ENCODE assay signal across 8 mouse cellular contexts in the genomic region with DNA sequence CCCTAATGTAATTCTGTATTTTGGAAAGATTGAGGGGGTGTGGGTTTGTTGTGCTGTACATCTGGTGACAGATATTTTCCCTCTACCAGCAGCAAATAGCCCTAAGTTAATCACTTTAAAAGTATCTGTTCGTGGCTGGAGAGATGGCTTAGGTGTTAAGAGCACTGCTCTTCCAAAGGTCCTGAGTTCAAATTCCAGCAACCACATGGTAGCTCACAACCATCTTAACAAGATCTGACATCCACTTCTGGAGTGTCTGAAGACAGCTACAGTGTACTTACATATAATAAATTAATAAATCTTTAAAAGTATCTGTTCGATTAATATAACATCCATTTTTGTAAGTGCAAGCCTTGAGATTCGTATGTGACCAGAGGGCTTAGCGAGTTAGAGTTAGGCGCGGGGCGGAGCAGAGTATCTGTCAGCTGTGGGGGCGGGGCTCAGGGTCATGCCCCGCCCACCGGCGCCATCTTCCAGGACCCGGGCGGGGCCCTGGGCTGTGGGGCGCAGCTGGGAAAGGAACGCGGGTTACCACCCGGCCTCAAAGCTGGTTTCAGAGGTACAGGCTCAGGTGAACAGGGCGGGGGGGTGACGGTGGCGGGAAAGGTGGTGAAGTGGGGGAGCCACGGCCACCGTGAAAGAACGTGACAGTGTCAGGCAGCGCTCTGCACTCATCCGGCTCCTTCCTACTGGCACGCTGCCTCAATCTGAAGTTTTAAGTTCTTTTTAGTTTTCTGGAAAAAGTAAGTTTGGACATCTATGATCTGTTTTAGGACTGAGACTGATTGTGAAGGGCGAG. TPM values are rescaled to one million over a fixed set of nuclear protein-coding genes. Genes with fewer than 3 reads are reported as not detected.
DNase-seq lines count a peak whose midpoint lies in the region; ATAC-seq and TF ChIP-seq lines count a peak whose summit lies in the region.

A gene (plus strand): TSS at position 440 of the 799 bp plus-strand sequence.

- CTCF ChIA-PET in Patski (lab: Charles Lee) = interaction anchor here (1.1 to 9.9 kb wide), 4 partner anchors 16 to 40 kb away, joined by 3 to 92 read pairs (median 4); no protein-coding TSS in a partner anchor

- H3K36me3 ChIP-seq in hindbrain, embryonic 14.5 days (replicated peaks; ENCODE audit: control insufficient read depth, insufficient read depth) = peaks cover 55% of the 10 kb centered on the region

- peak; percentile 78 for ATAC-seq in Patski
- ATAC-seq in hindbrain, embryonic 14.5 days (ENCODE audit: low FRiP score) = peak; percentile 92

- 2% methylated on average over 27 of the region's 27 CpGs for WGBS in hindbrain, embryonic 14.5 days

- peaks cover 13% of the 10 kb centered on the region for H3K4me1 ChIP-seq in hindbrain, embryonic 14.5 days (replicated peaks; ENCODE audit: control insufficient read depth, insufficient read depth, low read length)

- H3K27me3 ChIP-seq in Patski = no peaks in the 10 kb centered on the region
- no peaks in the 10 kb centered on the region for H3K27me3 ChIP-seq in hindbrain, embryonic 14.5 days (ENCODE audit: control insufficient read depth, insufficient read depth, low read length)

- H3K4me2 ChIP-seq in hindbrain, embryonic 14.5 days (replicated peaks) = peak within 1 kb of the TSS; percentile 86

- POLR2A ChIA-PET in Patski (lab: Charles Lee) = interaction anchor here (0.6 to 1.8 kb wide), 5 partner anchors 10 to 202 kb away, joined by 3 to 6 read pairs (median 3); no protein-coding TSS in a partner anchor

- H3K4me3 ChIP-seq in hindbrain, embryonic 14.5 days (replicated peaks; ENCODE audit: low read length) = peak within 1 kb of the TSS; percentile 49

- H3K9me3 ChIP-seq in hindbrain, embryonic 14.5 days (ENCODE audit: control insufficient read depth, low read length) = no peaks in the 10 kb centered on the region

- no peak for TF ChIP-seq CTCF in Patski (IDR thresholded peaks at IDR 0.05)

- DNase-seq in Patski (ENCODE audit: low read depth, low spot score) = no peak
- DNase-seq in cerebellum, postnatal 14 days = peak; percentile 89
- DNase-seq in frontal cortex, postnatal 25 days (ENCODE audit: low spot score in 2 of 2) = peak; percentile 55 to 64
- peak; percentile 86 for DNase-seq in hindbrain, embryonic 14.5 days (ENCODE audit: low spot score)
- DNase-seq in layer of hippocampus, postnatal 36 days = peak; percentile 71 to 76
- DNase-seq in lung, postnatal 36 days = peak; percentile 93
- DNase-seq in retina, postnatal 1 day = peak; percentile 89
- DNase-seq in urinary bladder, adult 18-20 months (ENCODE audit: low spot score in 2 of 2) = peak; percentile 75 to 78

- peak within 1 kb of the TSS; percentile 27 for H3K27ac ChIP-seq in hindbrain, embryonic 14.5 days

- in situ Hi-C loops in Patski (cut with MboI; ENCODE audit: low pct_unique_long_range_greater_than_20kb) = no loop called here

- H3K9ac ChIP-seq in hindbrain, embryonic 14.5 days = peak within 1 kb of the TSS; percentile 62

RNA-seq across cellular contexts. Expression of the gene that starts here (rescaled TPM):
- polyA plus RNA-seq in Patski (2021) = 82.7 TPM
- polyA plus RNA-seq in hindbrain, embryonic 14.5 days (2014; fragmentation: Nextera tagmentation; extraction: Ambion mirVana) = 66.4 and 66.6 TPM in 2 replicates
- 10 to 100 TPM; 44.4 to 50.3 TPM for total RNA-seq in layer of hippocampus, postnatal 36 days (2021)
